Mouse (Mus musculus) kidney, adult 8-10 months (tissue): ENCODE measurements around the gene Gm21721.
"Not testable (repeated sequence)": the region's sequence is repeated elsewhere in the genome, so short reads cannot be mapped to it uniquely, and the experiment has no call there.

ENCODE experiments used
- DNase-seq, 2 experiments: peaks; one replicate each; pipeline ENCODE4 v3.0.0; 2022

Gene Gm21721

GRCm38 (mm10) chrY:9202090-9202489 is at the start of gene Gm21721:
Gene Gm21721, minus strand, starts transcription at chrY:9202190.
- not testable (repeated sequence) for DNase-seq
